9 mouse cellular contexts compared by ENCODE assay signal in genomic region chr5:140828363-140828762, GRCm38 (mm10). TPM values are rescaled to one million over a fixed set of nuclear protein-coding genes. Genes with fewer than 3 reads are reported as not detected.
DNase-seq lines count a peak whose midpoint lies in the region; ATAC-seq and TF ChIP-seq lines count a peak whose summit lies in the region.
"Had no signal": no experiment of that assay in that cellular context is flagged by ENCODE, and none has a peak within 500 bp of the region (broad histone marks: within the 10 kb centered on the region; RNA-seq: fewer than 3 reads in every experiment).

No protein-coding gene starts in this region.

- DNase-seq in liver, adult 2 months (ENCODE audit: extremely low read depth, low read depth, low spot score) = peak; percentile 89
- DNase-seq in liver = no peak
- no peak for DNase-seq in spleen, adult 18-20 months
- no peak for DNase-seq in B cell, adult 2 months
- DNase-seq in thymus, postnatal 10 days (ENCODE audit: low spot score in 2 of 2) = no peak
- DNase-seq: cerebellum, postnatal 25 days had no signal

- H3K9me3 ChIP-seq in forebrain, embryonic 12.5 days = no peaks in the 10 kb centered on the region
- H3K9me3 ChIP-seq in intestine, embryonic 16.5 days (ENCODE audit: control insufficient read depth, low read length) = no peaks in the 10 kb centered on the region

- no peak for ATAC-seq in forebrain, embryonic 12.5 days (ENCODE audit: low FRiP score)
- no peak for ATAC-seq in intestine, embryonic 16.5 days

- H3K79me2 ChIP-seq in liver, adult 2 months (ENCODE audit: control insufficient read depth, insufficient read depth, low read length) = peaks cover 30% of the 10 kb centered on the region; the same call in 1 of the 2 replicates
- H3K79me2 ChIP-seq in myocyte (ENCODE audit: control insufficient read depth, insufficient read depth) = peaks cover 63% of the 10 kb centered on the region

- H3K4me1 ChIP-seq in liver, adult 2 months (ENCODE audit: control insufficient read depth, insufficient read depth, low read length) = peaks cover 36% of the 10 kb centered on the region
- H3K4me1 ChIP-seq in forebrain, embryonic 12.5 days = peaks cover 32% of the 10 kb centered on the region
- H3K4me1 ChIP-seq in intestine, embryonic 16.5 days (ENCODE audit: control insufficient read depth, insufficient read depth, low read length) = peaks cover 18% of the 10 kb centered on the region

- H3K27ac ChIP-seq in liver, adult 2 months (replicated peaks; ENCODE audit: insufficient read depth, low read depth, low read length) = peak overlapping the region; percentile 96
- H3K27ac ChIP-seq in forebrain, embryonic 12.5 days = no peak overlapping the region
- peak overlapping the region; percentile 38 for H3K27ac ChIP-seq in intestine, embryonic 16.5 days (ENCODE audit: low read length)

- H3K27me3 ChIP-seq in liver, adult 2 months (ENCODE audit: control insufficient read depth, insufficient read depth, low read length) = no peaks in the 10 kb centered on the region
- H3K27me3 ChIP-seq in forebrain, embryonic 12.5 days = peaks cover 3% of the 10 kb centered on the region; the same call in 1 of the 2 replicates
- no peaks in the 10 kb centered on the region for H3K27me3 ChIP-seq in intestine, embryonic 16.5 days (replicated peaks; ENCODE audit: control insufficient read depth, insufficient read depth, low read length)
- H3K27me3 ChIP-seq in myocyte (ENCODE audit: control insufficient read depth, insufficient read depth, insufficient read length) = no peaks in the 10 kb centered on the region

- no peak for TF ChIP-seq POLR2A in liver, adult 2 months (IDR thresholded peaks at IDR 0.05; ENCODE audit: extremely low read depth, insufficient read depth, low read length)
- TF ChIP-seq POLR2A in myocyte (IDR thresholded peaks at IDR 0.05; ENCODE audit: insufficient read length, low read depth) = no peak

- peak overlapping the region; percentile 36 for H3K4me3 ChIP-seq in liver, adult 2 months (ENCODE audit: insufficient read depth, low read depth, low read length)
- H3K4me3 ChIP-seq in forebrain, embryonic 12.5 days (replicated peaks) = peak overlapping the region; percentile 8; the same call in 1 of the 2 replicates
- peak overlapping the region; percentile 17 for H3K4me3 ChIP-seq in intestine, embryonic 16.5 days (ENCODE audit: low read length)
- H3K4me3 ChIP-seq in myocyte = peak overlapping the region; percentile 40

- peak overlapping the region; percentile 51 for H3K9ac ChIP-seq in liver, adult 2 months (ENCODE audit: low read depth, low read length)
- 0 out of 2 replicates have a peak overlapping the region, but pooled peaks have one; percentile 2 for H3K9ac ChIP-seq in forebrain, embryonic 12.5 days
- H3K9ac ChIP-seq in intestine, embryonic 16.5 days (ENCODE audit: low read depth, low read length) = peak overlapping the region; percentile 53

- TF ChIP-seq CTCF in liver, adult 2 months (IDR thresholded peaks at IDR 0.05; ENCODE audit: low read depth, low read length) = no peak

- H3K4me2 ChIP-seq in forebrain, embryonic 12.5 days = peak overlapping the region; percentile 96
- peak overlapping the region; percentile 74 for H3K4me2 ChIP-seq in intestine, embryonic 16.5 days (ENCODE audit: low read depth, low read length)
- peak overlapping the region; percentile 81 for H3K4me2 ChIP-seq in myocyte (ENCODE audit: low read depth)

- H3ac ChIP-seq in myocyte (ENCODE audit: control insufficient read depth, insufficient read length) = no peak overlapping the region

- WGBS in liver, adult 2 months = 12% methylated on average over 2 of the region's 2 CpGs
- 61% methylated on average over 2 of the region's 2 CpGs for WGBS in forebrain, embryonic 12.5 days
- WGBS in intestine, embryonic 16.5 days = 54% methylated on average over 2 of the region's 2 CpGs

- H3K36me3 ChIP-seq in liver, adult 2 months (ENCODE audit: control insufficient read depth, insufficient read depth, low read length) = peaks cover 2% of the 10 kb centered on the region; the same call in 1 of the 2 replicates
- peaks cover 6% of the 10 kb centered on the region; the same call in 1 of the 2 replicates for H3K36me3 ChIP-seq in forebrain, embryonic 12.5 days (replicated peaks)
- H3K36me3 ChIP-seq in intestine, embryonic 16.5 days (ENCODE audit: control insufficient read depth, insufficient read depth, low read length) = no peaks in the 10 kb centered on the region
- H3K36me3 ChIP-seq in myocyte (ENCODE audit: control insufficient read depth, insufficient read depth) = no peaks in the 10 kb centered on the region

TF ChIP-seq in myocyte, 11 proteins besides CTCF, POLR2A, EP300 and RAD21:
- TF ChIP-seq USF1 (IDR thresholded peaks at IDR 0.05; ENCODE audit: low read depth) = no peak
TF ChIP-seq in myocyte: peak in this region for 0.

RNA-seq across cellular contexts. Expression of gene Gna12, which starts 1.9 kb away (rescaled TPM):
- total RNA-seq in liver, adult 2 months (2014; rRNA removed) = 43.1 and 56.9 TPM in 2 replicates
- 85.1 and 88.2 TPM in 2 replicates for polyA plus RNA-seq in liver, adult 2 months (2012; rRNA removed)
- polyA plus RNA-seq in forebrain, embryonic 12.5 days (2016; fragmentation: Nextera tagmentation; extraction: Ambion mirVana) = 11.8 and 23.9 TPM in 2 replicates
- 5.2 and 5.4 TPM in 2 replicates for polyA plus RNA-seq in intestine, embryonic 16.5 days (2015; fragmentation: Nextera tagmentation; extraction: Ambion mirVana)
- polyA plus RNA-seq in myocyte (2012; fragmentation: generic; extraction: Trizol) = 48.8 TPM

Comparison
In these comparisons a context has a peak if more than half of its experiments do, and no peak if none do; other contexts are left out.
1. H3K9ac ChIP-seq: peak in every context shown above with its lines; median percentile 53 in intestine, embryonic 16.5 days; 51 in liver, adult 2 months; 2 in forebrain, embryonic 12.5 days.